Mouse (Mus musculus) left cerebral cortex, postnatal 4 days (tissue): ENCODE results near the gene Eif2b1. TPM values are rescaled to one million over a fixed set of nuclear protein-coding genes. Genes with fewer than 3 reads are reported as not detected.
A peak's percentile ranks its signal among the peaks of the same experiment; 100 is the strongest.
"Not testable (repeated sequence)": the region's sequence is repeated elsewhere in the genome, so short reads cannot be mapped to it uniquely, and the experiment has no call there.

ENCODE experiments used
- DNase-seq: peaks from one replicate; pipeline ENCODE4 v3.0.0-alpha.2; 2022
- intact Hi-C: fragments of 180-260 bp; cut with DNase I; formaldehyde crosslinking; loops from one replicate; pipeline ENCODE4 v1.15.1; 2025
- total RNA-seq, 2 experiments: library from RNA; stranded (reverse); gene quantifications; 2 replicates each; pipeline ENCODE4 v1.2.3; 2021

Eif2b1 gene
- total RNA-seq = 10 to 100 TPM; 44.4 to 46.9 TPM

DNA sequence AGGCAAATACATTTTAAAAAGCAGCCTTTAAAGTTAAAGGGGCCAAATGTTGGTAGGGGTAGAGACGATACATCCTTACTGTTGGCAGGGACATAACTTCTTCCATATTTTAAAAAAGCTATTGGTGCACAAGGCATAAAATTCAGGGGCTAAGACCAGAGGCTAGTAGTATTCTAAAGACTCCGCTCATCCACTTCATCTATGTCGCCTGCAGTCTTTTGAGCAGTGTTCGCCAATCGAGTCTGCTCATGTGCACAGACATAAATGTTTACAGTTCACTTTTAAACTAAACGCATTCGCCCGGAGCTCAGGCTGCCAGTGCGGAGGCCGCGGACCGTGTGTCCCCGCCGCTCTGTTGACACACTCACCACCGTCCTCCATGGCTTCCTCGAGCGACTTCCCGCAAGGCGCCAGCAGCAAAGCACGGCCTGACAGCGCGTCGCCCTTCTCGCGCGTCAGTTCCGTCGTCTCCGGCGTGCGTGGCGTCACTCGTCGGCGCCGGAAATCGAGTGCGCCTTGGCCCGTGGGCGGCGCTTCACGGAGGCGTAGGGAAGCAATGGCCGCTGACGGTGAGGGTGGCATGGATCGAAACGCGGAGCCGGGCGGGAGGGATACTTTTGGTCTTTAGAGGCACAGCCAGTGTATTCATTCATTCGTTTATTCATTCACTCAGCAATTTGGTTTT is at the start of gene Eif2b1, which contains the start of gene Gtf2h3:
Eif2b1 (minus strand) TSS at position 499 of the 685 bp plus-strand sequence.
Gtf2h3 (plus strand) TSS at position 508 of the 685 bp plus-strand sequence.
- intact Hi-C loops = no loop called here
- peak; percentile 93 for DNase-seq

DNA sequence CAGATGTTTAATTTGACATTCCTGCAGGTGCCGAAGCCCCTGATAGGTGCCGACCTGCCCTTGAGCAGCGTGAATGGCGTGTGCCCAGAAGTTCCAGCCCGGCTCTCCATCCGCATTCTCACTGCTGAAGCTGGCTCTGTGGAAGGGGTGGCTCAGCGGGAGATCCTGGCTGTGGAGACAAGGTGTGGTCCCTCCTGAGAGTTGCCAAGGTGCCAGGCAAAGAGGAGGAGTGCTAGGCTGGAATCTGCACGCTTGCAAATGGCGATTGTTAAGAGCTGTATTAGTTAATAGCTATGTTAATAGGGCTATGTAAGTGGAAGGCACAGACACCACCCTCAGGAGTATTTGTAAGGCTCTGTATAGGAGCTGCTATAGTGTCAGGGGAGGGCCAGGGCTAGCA is 45.4 kb upstream of the Eif2b1 start:
- DNase-seq = no peak
- intact Hi-C loops = no loop called here

DNA sequence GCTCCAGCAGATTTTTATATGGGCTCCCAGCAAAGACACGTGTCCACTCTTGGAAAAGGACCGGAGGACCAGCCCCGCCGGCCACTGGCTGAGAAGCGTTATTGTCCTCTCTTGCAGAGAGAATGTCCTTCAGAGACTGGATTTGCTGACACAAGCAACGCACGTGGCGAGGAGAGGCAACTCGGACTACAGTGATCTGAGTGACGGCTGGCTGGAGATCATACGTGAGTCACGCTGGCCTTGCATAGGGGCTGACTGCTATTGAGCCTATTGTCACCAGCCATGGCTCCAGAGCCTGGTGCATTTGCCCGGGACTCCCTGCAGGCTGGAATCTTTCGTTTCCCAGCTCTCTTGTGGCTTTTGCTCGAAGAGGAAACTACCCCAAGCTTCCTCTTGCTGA is 44.0 kb upstream of the Eif2b1 start:
- intact Hi-C loops = no loop called here
- DNase-seq = no peak

DNA sequence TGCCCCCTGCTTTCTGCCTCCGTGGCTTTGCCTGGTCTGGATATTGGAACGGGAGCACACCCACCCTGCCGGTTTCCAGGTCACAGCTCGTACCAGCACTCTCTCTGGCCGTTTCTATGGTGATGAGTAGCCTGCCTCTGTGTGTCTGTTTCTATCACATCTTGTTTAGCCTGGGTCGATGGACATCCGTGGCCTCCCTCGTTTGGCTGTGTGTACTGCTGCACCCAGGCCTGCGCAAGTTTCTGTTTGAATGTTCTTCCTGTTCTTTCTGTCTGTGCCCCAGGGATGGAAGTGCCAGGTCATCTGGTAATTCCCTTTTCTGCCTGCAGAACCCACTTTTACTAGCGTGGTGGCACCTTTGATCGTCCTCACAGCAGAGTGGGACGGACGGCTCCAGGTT is 42.4 kb upstream of the Eif2b1 start:
- DNase-seq = no peak
- intact Hi-C loops = no loop called here

DNA sequence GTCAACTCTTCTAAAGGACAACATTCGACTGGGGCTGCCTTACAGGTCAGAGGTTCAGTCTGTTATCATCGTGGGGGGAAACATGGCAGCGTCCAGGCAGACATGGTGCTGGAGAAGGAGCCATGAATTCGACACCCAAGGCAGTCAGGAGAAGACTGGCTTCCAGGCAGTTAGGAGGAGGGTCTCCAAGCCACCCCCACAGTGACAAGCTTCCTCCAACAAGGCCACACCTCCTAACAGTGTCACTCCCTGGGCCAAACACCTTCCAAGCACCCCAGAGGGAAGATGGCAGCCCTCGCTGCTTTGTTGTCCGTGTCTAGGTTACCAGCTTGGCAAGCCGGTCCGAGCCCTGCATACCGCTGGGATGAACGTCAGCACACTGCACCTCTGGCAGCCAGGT is 39.8 kb upstream of the Eif2b1 start:
- no peak for DNase-seq
- intact Hi-C loops = no loop called here

DNA sequence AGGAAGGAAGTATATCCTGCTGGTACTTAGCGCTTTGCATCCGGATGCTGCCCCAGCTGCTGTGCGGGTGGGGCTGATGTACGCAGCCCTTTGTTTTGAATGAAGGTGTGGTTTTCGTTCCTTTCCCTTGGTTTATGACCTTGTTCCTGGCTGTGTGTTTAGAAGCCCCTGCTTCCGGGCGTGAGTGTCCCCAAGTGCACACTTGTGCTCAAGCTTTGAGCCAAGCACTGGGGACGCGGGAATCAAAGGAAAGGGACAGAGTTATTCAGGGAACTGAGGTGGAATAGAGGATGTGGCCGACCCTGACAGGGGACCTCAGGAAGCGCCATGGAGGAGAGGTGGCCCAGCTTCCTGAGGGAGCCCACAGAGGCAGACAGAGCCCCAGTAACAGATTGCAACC is 35.8 kb upstream of the Eif2b1 start:
- no peak for DNase-seq
- intact Hi-C loops = no loop called here

DNA sequence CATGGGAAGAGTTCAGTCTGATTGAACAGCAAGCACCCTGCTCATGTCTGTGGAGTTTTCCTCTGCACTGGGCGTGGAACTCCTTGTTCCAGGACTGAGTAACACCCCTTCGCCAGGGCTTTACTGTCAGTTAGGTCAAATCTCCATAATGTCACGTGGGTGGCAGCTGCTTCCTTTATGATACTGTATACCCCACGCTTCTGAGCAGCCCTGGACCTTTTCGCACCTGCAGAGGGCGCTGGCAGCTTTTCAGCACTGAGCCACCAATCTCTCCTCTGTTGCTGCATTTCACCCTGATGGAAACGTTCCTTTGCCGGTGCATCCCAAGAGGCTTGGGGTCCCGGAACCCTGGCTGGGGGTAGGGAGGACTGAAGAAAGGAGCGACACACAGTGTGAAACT is 32.0 kb upstream of the Eif2b1 start:
- intact Hi-C loops = no loop called here
- DNase-seq = no peak

DNA sequence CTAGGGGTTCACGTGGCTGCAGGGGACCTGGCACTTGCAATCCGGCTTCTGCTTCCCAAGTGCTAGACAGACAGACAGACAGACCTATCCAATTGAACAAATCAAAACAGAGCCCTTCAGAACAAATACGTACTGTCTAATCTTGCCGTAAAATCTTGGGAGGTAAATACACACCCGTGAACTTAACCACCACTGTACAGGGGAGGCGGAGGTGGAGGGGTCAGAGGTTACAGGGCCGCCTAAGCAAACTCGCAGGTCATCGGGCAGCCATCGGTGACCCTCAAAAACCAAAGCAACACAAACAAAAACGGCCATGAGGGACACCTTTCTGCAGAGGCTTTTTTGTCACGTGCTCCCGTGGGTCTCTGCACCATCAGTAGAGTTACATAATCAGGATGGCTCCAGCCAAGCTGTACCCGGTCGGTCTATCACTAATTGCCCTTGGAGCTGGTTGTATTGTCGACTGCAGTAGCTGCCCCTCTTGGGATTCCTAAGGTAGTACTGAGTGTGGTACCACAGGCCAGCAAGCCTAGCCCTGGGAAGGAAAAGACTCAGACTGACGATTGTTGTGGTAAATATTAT is 26.2 kb upstream of the Eif2b1 start:
- intact Hi-C loops = no loop called here
- DNase-seq = no peak

DNA sequence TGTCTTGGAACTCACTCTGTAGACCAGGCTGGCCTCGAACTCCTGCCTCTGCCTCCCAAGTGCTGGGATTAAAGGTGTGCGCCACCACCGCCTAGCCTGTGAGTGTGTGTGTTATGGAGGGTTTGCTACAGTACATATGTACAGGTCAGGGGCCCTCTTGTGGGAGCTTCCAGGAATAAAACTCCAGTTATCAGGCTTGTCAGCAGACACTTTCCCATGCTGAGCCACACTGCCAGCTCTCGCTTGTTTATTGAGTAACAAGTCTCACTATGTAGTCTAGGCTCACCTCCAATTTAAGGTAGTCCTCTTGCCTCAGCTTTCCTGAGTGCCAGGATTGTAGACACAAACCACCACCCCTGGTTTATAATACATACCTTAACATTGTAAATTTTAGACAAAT is 25.4 kb upstream of the Eif2b1 start:
- intact Hi-C loops = no loop called here
- no peak for DNase-seq

DNA sequence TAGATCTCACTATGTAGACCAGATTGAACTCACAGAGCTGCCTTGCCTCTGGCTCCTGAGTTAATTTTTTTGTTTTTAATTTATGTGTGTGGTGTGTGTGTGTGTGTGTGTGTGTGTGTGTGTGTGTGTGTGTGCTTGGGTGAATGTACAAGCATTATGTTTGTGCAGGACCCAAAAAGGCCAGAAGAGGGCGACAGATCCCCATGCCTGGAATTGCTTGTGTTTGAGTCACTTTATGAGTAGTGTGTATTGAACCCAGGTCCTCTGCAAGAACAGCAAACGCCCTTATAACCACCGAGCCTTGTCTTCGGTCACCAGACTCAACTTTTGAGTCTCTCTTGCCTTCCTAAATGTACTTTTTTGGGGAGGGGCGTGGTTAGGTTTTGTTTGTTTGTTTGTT is 23.4 kb upstream of the Eif2b1 start:
- peak; percentile 55 for DNase-seq
- intact Hi-C loops = no loop called here

DNA sequence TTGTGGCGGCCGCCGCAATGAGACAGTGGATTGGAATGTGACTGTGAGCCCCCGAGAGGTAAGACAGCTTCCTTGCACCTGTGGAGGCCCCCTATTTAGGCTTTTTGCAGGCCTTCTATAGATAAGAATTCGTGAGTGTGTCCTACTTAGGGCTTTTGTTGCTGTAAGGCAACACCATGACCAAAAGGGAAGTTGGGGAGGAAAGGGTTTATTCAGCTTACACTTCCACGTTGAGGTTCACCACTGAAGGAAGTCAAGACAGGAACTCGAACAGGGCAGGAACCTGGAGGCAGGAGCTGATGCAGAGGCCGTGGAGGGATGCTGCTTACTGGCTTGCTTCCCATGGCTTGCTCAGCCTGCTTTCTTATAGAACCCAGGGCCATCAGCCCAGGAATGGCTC is 20.8 kb upstream of the Eif2b1 start:
- intact Hi-C loops, DNase-seq: not testable (repeated sequence)

DNA sequence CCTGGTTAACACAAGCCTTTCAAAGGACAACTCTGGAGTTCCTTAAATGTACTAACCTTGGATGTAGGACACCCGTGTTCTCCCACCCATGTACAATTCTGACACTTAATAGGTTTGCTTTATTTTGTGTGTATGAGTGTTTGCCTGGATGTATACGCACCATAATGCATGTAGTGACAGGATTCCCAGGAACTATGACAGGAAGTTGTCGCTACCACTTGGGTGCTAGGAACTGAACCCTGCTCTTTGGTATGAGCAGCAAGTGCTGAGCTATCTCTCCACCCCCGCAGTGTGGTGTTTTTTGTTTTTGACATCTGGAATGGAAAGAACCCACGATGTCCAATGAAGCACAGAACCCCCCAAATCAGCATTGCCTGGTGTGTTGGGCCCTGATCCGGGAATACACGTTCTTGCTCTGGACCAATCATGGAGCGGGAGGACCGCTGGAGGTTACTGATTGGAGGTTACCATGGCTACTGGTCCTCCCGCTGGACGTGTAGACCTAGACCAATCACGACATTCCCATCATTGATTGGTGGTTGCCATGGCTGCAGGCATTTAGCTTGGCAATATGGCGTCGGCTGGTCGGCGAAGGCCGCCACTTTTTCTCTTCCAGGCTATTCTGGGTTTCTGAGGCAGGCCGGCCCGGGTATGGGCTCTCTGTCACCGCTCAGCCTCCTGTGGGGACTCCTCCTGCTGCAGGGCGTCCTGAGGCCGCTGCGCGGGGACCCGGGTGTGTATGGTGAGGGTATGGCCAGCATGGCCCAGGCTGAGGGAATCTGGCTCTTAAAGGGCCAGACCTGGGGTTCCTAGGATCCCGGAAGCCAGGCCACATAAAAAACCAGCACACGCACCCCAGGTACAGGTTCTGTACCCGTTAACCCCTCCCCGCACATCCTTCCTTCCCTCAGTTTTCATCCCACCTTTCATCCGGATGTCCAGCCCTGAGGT is 19.6 kb upstream of the Eif2b1 start:
- DNase-seq = peak; percentile 94
- intact Hi-C loops = no loop called here

DNA sequence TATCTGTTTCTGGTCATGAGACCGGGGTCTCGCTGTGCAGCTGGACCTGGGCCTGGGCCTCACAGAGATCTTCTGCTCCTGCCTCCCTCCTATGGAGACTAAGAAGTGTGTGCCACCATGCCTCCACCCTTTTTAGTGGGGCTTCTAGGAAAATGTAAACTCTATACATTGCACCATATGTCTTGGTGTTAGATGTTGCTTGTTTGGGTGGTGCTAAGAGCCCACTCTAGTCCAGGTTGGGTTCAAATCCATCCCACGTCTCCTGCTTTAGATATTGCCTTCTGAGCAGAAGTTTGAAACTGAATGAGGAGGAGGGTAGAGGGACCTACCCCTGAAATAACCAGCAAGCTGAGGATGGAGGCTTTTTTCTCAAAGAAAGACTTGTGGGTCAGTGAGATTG is 13.8 kb upstream of the Eif2b1 start:
- intact Hi-C loops = no loop called here
- DNase-seq = no peak

DNA sequence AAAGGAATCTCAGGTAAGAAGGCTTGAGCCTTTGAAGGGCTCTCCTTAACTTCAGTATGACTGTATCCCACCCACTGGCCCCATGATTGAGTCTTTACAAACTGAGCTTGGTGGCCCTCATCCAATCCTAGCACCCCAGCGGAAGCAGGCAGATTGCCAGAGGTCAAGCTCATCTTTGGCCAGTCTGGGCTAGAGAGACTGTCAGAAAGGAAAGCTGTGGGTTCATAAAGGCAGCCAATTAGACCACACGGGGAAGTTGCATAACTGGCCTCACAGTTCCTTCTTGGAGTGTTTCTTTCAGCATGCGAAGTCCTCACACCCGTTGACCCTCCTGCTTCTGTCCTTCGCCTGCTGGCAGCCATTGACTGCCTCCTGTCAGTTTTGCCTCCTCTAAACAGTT is 3.6 kb upstream of the Eif2b1 start:
- DNase-seq = no peak
- intact Hi-C loops = no loop called here

DNA sequence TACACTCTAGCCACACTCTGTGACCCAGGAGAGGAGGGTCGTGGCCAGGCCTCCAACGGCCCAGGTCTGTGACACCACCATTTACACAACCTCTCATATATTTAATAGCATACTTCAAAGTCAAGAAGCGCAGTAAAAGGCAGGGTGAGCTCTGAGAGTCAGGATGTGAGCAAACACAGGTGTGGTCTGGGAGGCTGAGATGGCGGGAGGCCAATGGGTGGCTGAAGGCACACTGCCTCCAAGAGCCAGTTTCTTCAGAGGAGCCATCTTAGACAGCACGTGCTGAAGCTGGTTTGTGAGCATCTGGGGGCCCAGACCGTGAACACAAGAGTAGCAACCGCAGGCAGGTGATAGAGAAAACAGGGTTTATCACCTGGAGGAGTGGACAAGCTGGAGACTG is 3.5 kb downstream of the Eif2b1 start:
- DNase-seq = no peak
- intact Hi-C loops = no loop called here

DNA sequence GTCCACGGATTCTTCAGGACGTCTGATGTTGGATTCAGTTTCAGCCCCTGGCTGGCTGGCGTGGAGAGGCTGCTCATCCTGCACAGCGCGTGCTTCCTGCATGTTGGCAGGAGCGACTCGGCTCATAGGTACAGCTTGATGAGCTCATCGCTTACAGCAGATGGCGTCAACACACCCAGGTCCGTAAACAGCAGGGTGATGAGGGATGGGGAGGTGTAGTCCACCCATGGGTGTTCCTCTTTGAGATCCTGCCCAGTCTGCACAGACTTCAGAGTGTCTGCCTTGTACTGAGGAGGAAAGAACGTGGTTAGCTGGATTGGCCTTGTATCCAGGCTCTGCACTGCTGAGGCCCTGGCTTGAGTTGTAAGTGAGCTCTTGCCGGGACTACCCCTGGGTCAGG is 7.9 kb downstream of the Eif2b1 start:
- no peak for DNase-seq

DNA sequence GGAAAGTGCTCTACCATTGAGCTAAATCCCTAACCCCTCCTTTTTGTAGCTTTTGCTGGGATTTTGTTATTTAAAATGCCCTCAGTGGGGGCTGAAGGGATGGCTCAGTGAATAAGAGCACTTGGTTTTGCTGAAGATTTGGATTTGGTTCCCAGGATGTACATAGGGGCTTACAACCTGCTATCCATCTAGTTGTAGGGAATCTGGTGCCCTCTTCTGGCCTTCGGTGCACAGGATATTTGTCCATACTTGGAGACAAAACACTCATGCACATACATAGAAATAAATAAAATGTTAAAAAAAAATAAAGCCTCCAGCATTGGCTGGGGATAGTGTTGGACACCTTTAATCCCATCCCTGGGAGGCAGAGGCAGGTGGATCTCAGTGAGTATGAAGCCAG is 23.8 kb downstream of the Eif2b1 start:
- intact Hi-C loops = no loop called here

More for the DNA sequence above, 7.9 kb downstream of the Eif2b1 start:
- intact Hi-C loops = no loop called here

DNA sequence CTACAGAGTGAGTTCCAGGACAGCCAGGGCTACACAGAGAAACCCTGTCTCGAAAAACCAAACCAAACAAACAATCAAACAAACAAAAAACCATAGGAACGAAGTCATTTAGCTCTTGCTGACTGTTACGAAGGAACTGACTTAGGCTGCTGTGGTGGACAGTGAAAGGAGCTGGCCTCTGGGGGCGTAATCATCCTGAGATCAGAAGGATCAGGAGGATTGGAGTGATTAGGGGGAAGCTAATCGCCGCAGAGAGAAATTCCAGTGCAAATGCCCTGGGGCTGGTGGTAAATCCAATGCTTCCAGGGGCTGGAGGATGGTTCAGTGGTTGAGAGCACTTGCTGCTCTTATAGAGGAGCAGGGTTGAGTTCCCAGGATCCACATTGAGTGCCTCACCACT is 25.3 kb downstream of the Eif2b1 start:
- DNase-seq = no peak
- intact Hi-C loops = no loop called here

More for the DNA sequence above, 23.8 kb downstream of the Eif2b1 start:
- DNase-seq = no peak

DNA sequence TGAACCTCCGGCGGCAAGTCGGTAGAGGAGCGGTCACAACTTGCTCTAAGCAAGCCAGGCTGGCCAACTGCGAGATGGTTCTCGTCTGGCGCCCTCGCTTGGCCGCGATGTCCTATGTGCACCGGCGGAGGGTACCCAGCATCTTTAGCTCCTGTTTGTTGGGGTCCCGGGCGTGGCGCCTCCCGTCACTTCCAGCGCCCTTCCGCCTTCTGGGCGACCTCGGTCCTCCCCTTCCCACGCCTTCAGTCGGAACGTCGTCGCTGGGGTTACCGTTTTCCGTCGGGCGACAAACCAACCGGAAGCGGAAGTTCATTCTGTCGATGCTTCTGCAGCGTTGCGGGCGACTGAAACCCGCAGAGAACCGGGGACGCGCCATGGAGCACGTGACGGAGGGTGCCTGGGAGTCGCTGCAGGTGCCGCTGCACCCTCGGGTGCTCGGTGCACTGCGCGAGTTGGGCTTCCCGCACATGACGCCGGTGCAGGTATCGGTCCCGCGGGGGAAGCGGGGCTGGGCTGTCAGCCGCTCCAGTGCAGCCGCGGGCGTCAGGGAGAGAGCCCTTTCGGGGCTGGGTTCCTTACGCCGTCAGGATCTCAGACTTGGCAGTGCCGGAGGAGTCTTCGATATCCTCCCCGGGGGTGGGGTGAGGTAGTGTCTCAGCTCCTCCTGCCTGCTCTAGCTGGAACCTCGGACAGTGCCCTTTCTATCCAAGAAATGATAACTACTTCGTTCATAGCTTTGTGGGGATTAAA is 26.2 kb downstream of the Eif2b1 start, which contains the start of gene Ddx55:
Ddx55 (plus strand) TSS at position 307 of the 750 bp plus-strand sequence.
- DNase-seq = peak; percentile 89
- intact Hi-C loops = no loop called here

DNA sequence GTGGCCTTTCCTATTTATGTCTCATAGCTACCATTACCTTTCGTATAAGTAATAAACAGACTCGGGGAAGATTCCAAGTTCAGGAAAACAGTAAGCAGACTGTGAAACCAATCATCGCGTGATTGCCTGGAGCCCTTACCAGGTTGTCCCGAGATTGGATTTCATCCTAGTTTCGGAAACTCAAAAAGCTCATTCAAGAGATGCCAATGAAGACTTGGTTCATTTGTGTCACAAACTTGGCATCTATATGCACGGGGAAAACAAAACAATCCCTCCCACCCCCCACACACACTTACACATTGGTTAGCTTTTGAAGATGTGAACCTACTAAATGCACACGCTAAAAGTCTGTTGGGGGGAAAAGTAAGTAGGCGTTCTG is 26.8 kb downstream of the Eif2b1 start:
- intact Hi-C loops = no loop called here
- DNase-seq = no peak
